Mouse (Mus musculus) forebrain, embryonic 12.5 days (tissue): ENCODE measurements around the gene Dpp7. TPM values are rescaled to one million over a fixed set of nuclear protein-coding genes. Genes with fewer than 3 reads are reported as not detected.

Experiments
- ATAC-seq: fragments of 200-750 bp; cut with Nextera tagmentation; 2 replicates; pipeline ENCODE4 v1.8.0; 2017; ENCODE audit warnings: moderate TSS enrichment; ENCODE audit not compliant: low FRiP score
- H3K27ac ChIP-seq: fragments of 300-500 bp; sonication (generic); 2 replicates; pipeline ENCODE4 v1.5.1; 2016; ENCODE audit warnings: mild to moderate bottlenecking
- H3K27me3 ChIP-seq: fragments of 300-500 bp; sonication (generic); 2 replicates; pipeline ENCODE4 v1.6.1; 2016; ENCODE audit warnings: mild to moderate bottlenecking
- H3K36me3 ChIP-seq: fragments of 300-500 bp; sonication (generic); replicated peaks from 2 replicates; pipeline ENCODE4 v1.6.1; 2016; ENCODE audit warnings: mild to moderate bottlenecking
- H3K4me1 ChIP-seq: fragments of 300-500 bp; sonication (generic); 2 replicates; pipeline ENCODE4 v1.6.1; 2016
- H3K4me2 ChIP-seq: fragments of 300-500 bp; sonication (generic); 2 replicates; pipeline ENCODE4 v1.6.1; 2016; ENCODE audit warnings: mild to moderate bottlenecking, moderate library complexity
- H3K4me3 ChIP-seq: fragments of 300-500 bp; sonication (generic); replicated peaks from 2 replicates; pipeline ENCODE4 v1.5.1; 2016; ENCODE audit warnings: mild to moderate bottlenecking
- H3K9ac ChIP-seq: fragments of 300-500 bp; sonication (generic); 2 replicates; pipeline ENCODE4 v1.6.1; 2016; ENCODE audit warnings: mild to moderate bottlenecking
- H3K9me3 ChIP-seq: fragments of 300-500 bp; sonication (generic); 2 replicates; pipeline ENCODE4 v1.6.1; 2016
- WGBS: fragments of 180-500 bp; shearing (Covaris S2); methylation state at CpG from one replicate; pipeline ENCODE4 v1.1.7; 2016; 5-methylcytosine and 5-hydroxymethylcytosine counted together
- polyA plus RNA-seq: library from polyadenylated mRNA; unstranded; fragments of >200 nt; fragmentation: Nextera tagmentation; extraction: Ambion mirVana; gene quantifications from 2 replicates; pipeline ENCODE4 v1.2.1, GENCODE M21; 2016

Dpp7 gene
- polyA plus RNA-seq, 1 experiment from 2014 or later: 18.0 TPM

- 26% methylated on average over 3 of the region's 3 CpGs for WGBS
- Histone ChIP-seq H3K9ac (no peak overlapping the region), H3K9me3 (no peaks in the 10 kb centered on the region), H3K36me3 (no peaks in the 10 kb centered on the region), H3K4me1 (peaks cover 21% of the 10 kb centered on the region), H3K4me2 (no peak overlapping the region), H3K27ac (no peak overlapping the region), H3K4me3 (no peak overlapping the region), H3K27me3 (peaks cover 61% of the 10 kb centered on the region)
- ATAC-seq: no peak
These were observed 38.4 kb upstream of the Dpp7 start for GRCm38 (mm10) chr2:25394281-25395221.

- no peak overlapping the region for H3K9ac ChIP-seq
- WGBS: 74% methylated on average over 5 of the region's 5 CpGs
- no peak overlapping the region for H3K4me3 ChIP-seq
- no peaks in the 10 kb centered on the region for H3K9me3 ChIP-seq
- ATAC-seq: no peak
- H3K4me2 ChIP-seq: no peak overlapping the region
- H3K4me1 ChIP-seq: peaks cover 19% of the 10 kb centered on the region
- H3K27me3 ChIP-seq: peaks cover 28% of the 10 kb centered on the region
- H3K27ac ChIP-seq: no peak overlapping the region
- H3K36me3 ChIP-seq: no peaks in the 10 kb centered on the region
These were observed 35.1 kb upstream of the Dpp7 start for GRCm38 (mm10) chr2:25391266-25391665.

GRCm38 (mm10) chr2:25384492-25384891 is 28.3 kb upstream of the Dpp7 start:
- no peak for ATAC-seq
- no peaks in the 10 kb centered on the region for H3K4me1 ChIP-seq
- H3K27me3 ChIP-seq: no peaks in the 10 kb centered on the region; the same call in 1 of the 2 replicates
- 81% methylated on average over 5 of the region's 5 CpGs for WGBS
- H3K4me2 ChIP-seq: no peak overlapping the region
- H3K9me3 ChIP-seq: no peaks in the 10 kb centered on the region
- H3K36me3 ChIP-seq: no peaks in the 10 kb centered on the region
- H3K4me3 ChIP-seq: no peak overlapping the region
- no peak overlapping the region for H3K27ac ChIP-seq
- no peak overlapping the region for H3K9ac ChIP-seq

- Histone ChIP-seq H3K4me3 (no peak overlapping the region), H3K36me3 (peaks cover 41% of the 10 kb centered on the region), H3K27ac (no peak overlapping the region), H3K9ac (0 out of 2 replicates have a peak overlapping the region, but pooled peaks have one; percentile 2), H3K9me3 (no peaks in the 10 kb centered on the region), H3K4me1 (peaks cover 27% of the 10 kb centered on the region), H3K4me2 (no peak overlapping the region), H3K27me3 (no peaks in the 10 kb centered on the region)
- 67% methylated on average over 4 of the region's 4 CpGs for WGBS
- no peak for ATAC-seq
These were observed 20.4 kb upstream of the Dpp7 start for GRCm38 (mm10) chr2:25376589-25376988.

- no peak overlapping the region for H3K27ac ChIP-seq
These were observed 17.3 kb upstream of the Dpp7 start for GRCm38 (mm10) chr2:25373431-25373830.

GRCm38 (mm10) chr2:25372644-25373391 is 16.7 kb upstream of the Dpp7 start:
- Histone ChIP-seq H3K9me3 (no peaks in the 10 kb centered on the region), H3K27ac (peak overlapping the region; percentile 78), H3K4me3 (peak overlapping the region; percentile 79), H3K4me1 (peaks cover 32% of the 10 kb centered on the region), H3K9ac (peak overlapping the region; percentile 83), H3K4me2 (peak overlapping the region; percentile 60), H3K36me3 (peaks cover 35% of the 10 kb centered on the region), H3K27me3 (peaks cover 11% of the 10 kb centered on the region)
- ATAC-seq: peak; percentile 28; the same call in 1 of the 2 replicates
- WGBS: 2% methylated on average over 42 of the region's 42 CpGs

More at GRCm38 (mm10) chr2:25373431-25373830, 17.3 kb upstream of the Dpp7 start:
- WGBS: 23% methylated on average over 2 of the region's 2 CpGs
- Histone ChIP-seq H3K9ac (peak overlapping the region; percentile 83), H3K4me2 (peak overlapping the region; percentile 60), H3K4me3 (peak overlapping the region; percentile 79), H3K27me3 (peaks cover 6% of the 10 kb centered on the region), H3K4me1 (peaks cover 32% of the 10 kb centered on the region), H3K36me3 (peaks cover 41% of the 10 kb centered on the region), H3K9me3 (no peaks in the 10 kb centered on the region)
- no peak for ATAC-seq

GRCm38 (mm10) chr2:25371764-25372643 is 15.8 kb upstream of the Dpp7 start, which contains the start of gene Sapcd2:
Sapcd2 (plus strand) TSS chr2:25372321.
- peak within 1 kb of the TSS; percentile 83 for H3K9ac ChIP-seq
- no peaks in the 10 kb centered on the region for H3K9me3 ChIP-seq
- H3K27ac ChIP-seq: peak within 1 kb of the TSS; percentile 94
- H3K4me1 ChIP-seq: peaks cover 32% of the 10 kb centered on the region
- peak; percentile 96 for ATAC-seq
- WGBS: under 1% methylated on average over 65 of the region's 65 CpGs
- peak within 1 kb of the TSS; percentile 60 for H3K4me2 ChIP-seq
- peaks cover 26% of the 10 kb centered on the region for H3K36me3 ChIP-seq
- peak within 1 kb of the TSS; percentile 79 for H3K4me3 ChIP-seq
- peaks cover 16% of the 10 kb centered on the region for H3K27me3 ChIP-seq

GRCm38 (mm10) chr2:25369996-25370395 is 13.8 kb upstream of the Dpp7 start:
- H3K4me1 ChIP-seq: peaks cover 39% of the 10 kb centered on the region
- H3K9ac ChIP-seq: no peak overlapping the region
- ATAC-seq: no peak
- 91% methylated on average over 3 of the region's 3 CpGs for WGBS
- peaks cover 7% of the 10 kb centered on the region for H3K36me3 ChIP-seq
- H3K9me3 ChIP-seq: no peaks in the 10 kb centered on the region
- no peak overlapping the region for H3K4me2 ChIP-seq
- H3K27me3 ChIP-seq: peaks cover 34% of the 10 kb centered on the region
- no peak overlapping the region for H3K4me3 ChIP-seq
- H3K27ac ChIP-seq: no peak overlapping the region

GRCm38 (mm10) chr2:25365091-25365761 is 9.1 kb upstream of the Dpp7 start, which contains the start of gene Uap1l1:
Uap1l1 (minus strand) TSS chr2:25365682.
- peak; percentile 59 for ATAC-seq
- Histone ChIP-seq H3K4me3 (peak within 1 kb of the TSS; percentile 52), H3K4me2 (peak within 1 kb of the TSS; percentile 97), H3K36me3 (no peaks in the 10 kb centered on the region), H3K27ac (no peak within 1 kb of the TSS), H3K9ac (peak within 1 kb of the TSS; percentile 69), H3K9me3 (no peaks in the 10 kb centered on the region), H3K27me3 (peaks cover 57% of the 10 kb centered on the region), H3K4me1 (peaks cover 11% of the 10 kb centered on the region)
- under 1% methylated on average over 54 of the region's 54 CpGs for WGBS

- Histone ChIP-seq H3K9ac (no peak overlapping the region), H3K4me3 (peak overlapping the region; percentile 52), H3K9me3 (no peaks in the 10 kb centered on the region), H3K4me1 (peaks cover 11% of the 10 kb centered on the region), H3K27ac (no peak overlapping the region), H3K36me3 (no peaks in the 10 kb centered on the region), H3K27me3 (peaks cover 57% of the 10 kb centered on the region), H3K4me2 (peak overlapping the region; percentile 97)
- ATAC-seq: peak; percentile 17; the same call in 1 of the 2 replicates
- 33% methylated on average over 9 of the region's 9 CpGs for WGBS
These were observed 8.6 kb upstream of the Dpp7 start for GRCm38 (mm10) chr2:25364761-25365090.

GRCm38 (mm10) chr2:25364313-25364712 is 8.2 kb upstream of the Dpp7 start:
- Histone ChIP-seq H3K4me1 (peaks cover 11% of the 10 kb centered on the region), H3K36me3 (no peaks in the 10 kb centered on the region), H3K9ac (no peak overlapping the region), H3K27me3 (peaks cover 56% of the 10 kb centered on the region), H3K9me3 (no peaks in the 10 kb centered on the region), H3K4me3 (no peak overlapping the region), H3K4me2 (no peak overlapping the region; the same call in 1 of the 2 replicates), H3K27ac (no peak overlapping the region)
- no peak for ATAC-seq
- 88% methylated on average over 4 of the region's 4 CpGs for WGBS
